Mouse (Mus musculus) lung, postnatal 0 days (tissue): ENCODE measurements around the gene Emc10. TPM values are rescaled to one million over a fixed set of nuclear protein-coding genes. Genes with fewer than 3 reads are reported as not detected.

Experiments used
- ATAC-seq: fragments of 200-750 bp; cut with Nextera tagmentation; 2 replicates; pipeline ENCODE4 v1.8.0; 2017; ENCODE audit warnings: moderate library complexity
- DNase-seq: peaks from one replicate; pipeline ENCODE4 v3.0.0-alpha.2; 2016; ENCODE audit warnings: low spot score
- H3K27ac ChIP-seq: fragments of 300-500 bp; sonication (generic); 2 replicates; pipeline ENCODE4 v1.5.1; 2014; ENCODE audit warnings: antibody characterized with exemption, mild to moderate bottlenecking, low read length, mixed read lengths
- H3K27me3 ChIP-seq: fragments of 300-500 bp; sonication (generic); replicated peaks from 2 replicates; pipeline ENCODE4 v1.6.1; 2014; ENCODE audit warnings: low read length, mixed read lengths; ENCODE audit not compliant: insufficient read depth
- H3K36me3 ChIP-seq: fragments of 300-500 bp; sonication (generic); 2 replicates; pipeline ENCODE4 v1.6.1; 2014; ENCODE audit warnings: low read length, mixed read lengths; ENCODE audit not compliant: insufficient read depth
- H3K4me1 ChIP-seq: fragments of 300-500 bp; sonication (generic); 2 replicates; pipeline ENCODE4 v1.6.1; 2014; ENCODE audit warnings: antibody characterized with exemption, low read depth, low read length, mixed read lengths; ENCODE audit not compliant: insufficient read depth
- H3K4me2 ChIP-seq: fragments of 300-500 bp; sonication (generic); replicated peaks from 2 replicates; pipeline ENCODE4 v1.6.1; 2014; ENCODE audit warnings: low read depth, mild to moderate bottlenecking, low read length, moderate library complexity, mixed read lengths
- H3K4me3 ChIP-seq: fragments of 300-500 bp; sonication (generic); 2 replicates; pipeline ENCODE4 v1.5.1; 2014; ENCODE audit warnings: low read depth, low read length
- H3K9ac ChIP-seq: fragments of 300-500 bp; sonication (generic); replicated peaks from 2 replicates; pipeline ENCODE4 v1.6.1; 2014; ENCODE audit warnings: low read depth, mild to moderate bottlenecking
- H3K9me3 ChIP-seq: fragments of 300-500 bp; sonication (generic); 2 replicates; pipeline ENCODE4 v1.6.1; 2016; ENCODE audit warnings: low read length, mixed read lengths
- CTCF ChIP-seq: IDR thresholded peaks from 2 replicates; pipeline ENCODE4 v1.5.1; 2016; ENCODE audit warnings: antibody characterized with exemption, mild to moderate bottlenecking
- EP300 ChIP-seq: IDR thresholded peaks from 2 replicates; pipeline ENCODE4 v1.6.1; 2016; ENCODE audit warnings: antibody characterized with exemption, mild to moderate bottlenecking, control low read depth
- WGBS: fragments of 180-500 bp; shearing (Covaris S2); extraction: QIAGEN DNeasy Blood & Tissue Kit; methylation state at CpG from one replicate; pipeline ENCODE4 v1.1.7; 2014; 5-methylcytosine and 5-hydroxymethylcytosine counted together
- polyA plus RNA-seq: library from polyadenylated mRNA; unstranded; fragments of >200 nt; fragmentation: Nextera tagmentation; extraction: Ambion mirVana; gene quantifications from 2 replicates; pipeline ENCODE4 v1.2.1, GENCODE M21; 2015

Emc10 gene
- polyA plus RNA-seq, 1 experiment from 2014 or later: 69.2 TPM

- Histone ChIP-seq H3K4me1 (no peaks in the 10 kb centered on the region), H3K9me3 (no peaks in the 10 kb centered on the region), H3K27me3 (no peaks in the 10 kb centered on the region), H3K36me3 (no peaks in the 10 kb centered on the region), H3K4me2 (no peak within 1 kb of the TSS), H3K27ac (no peak within 1 kb of the TSS), H3K4me3 (no peak within 1 kb of the TSS), H3K9ac (no peak within 1 kb of the TSS)
- WGBS: 82% methylated on average over 4 of the region's 4 CpGs
- DNase-seq (no peak), ATAC-seq (no peak)
- no peak for TF ChIP-seq EP300
- TF ChIP-seq CTCF: no peak
Observed at GRCm38 (mm10) chr7:44531946-44532732, 35.8 kb upstream of the Emc10 start, which contains the start of gene Spib. TSS of gene Spib (minus strand) at chr7:44532071.

GRCm38 (mm10) chr7:44531207-44531606 is 34.9 kb upstream of the Emc10 start:
- no peaks in the 10 kb centered on the region for H3K9me3 ChIP-seq
- H3K4me2 ChIP-seq: no peak overlapping the region
- H3K27me3 ChIP-seq: no peaks in the 10 kb centered on the region
- DNase-seq (no peak), ATAC-seq (no peak)
- no peak for TF ChIP-seq CTCF
- no peak for TF ChIP-seq EP300
- no peak overlapping the region for H3K4me3 ChIP-seq
- H3K36me3 ChIP-seq: no peaks in the 10 kb centered on the region
- 26% methylated on average over 5 of the region's 5 CpGs for WGBS
- no peak overlapping the region for H3K27ac ChIP-seq
- H3K4me1 ChIP-seq: no peaks in the 10 kb centered on the region
- no peak overlapping the region for H3K9ac ChIP-seq

DNA sequence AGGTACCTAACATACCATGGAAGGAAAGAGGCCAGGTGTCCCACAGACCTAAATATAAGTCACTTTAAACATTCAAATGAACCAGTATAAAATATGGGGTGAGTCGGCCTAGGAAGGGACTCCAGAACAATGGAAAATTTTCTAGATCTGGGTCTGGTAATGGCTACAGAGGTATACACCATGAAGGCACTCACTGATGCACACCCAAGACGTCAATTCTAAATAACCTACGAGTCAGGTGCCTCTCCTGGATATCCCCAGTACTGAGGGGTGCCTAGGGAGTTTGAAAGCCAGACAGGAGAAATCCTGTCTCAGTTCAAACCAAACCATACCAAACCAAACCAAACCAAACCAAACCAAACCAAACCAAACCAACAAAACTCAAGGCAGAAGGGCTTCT is 34.2 kb upstream of the Emc10 start:
- 75% methylated on average over 3 of the region's 3 CpGs for WGBS

DNA sequence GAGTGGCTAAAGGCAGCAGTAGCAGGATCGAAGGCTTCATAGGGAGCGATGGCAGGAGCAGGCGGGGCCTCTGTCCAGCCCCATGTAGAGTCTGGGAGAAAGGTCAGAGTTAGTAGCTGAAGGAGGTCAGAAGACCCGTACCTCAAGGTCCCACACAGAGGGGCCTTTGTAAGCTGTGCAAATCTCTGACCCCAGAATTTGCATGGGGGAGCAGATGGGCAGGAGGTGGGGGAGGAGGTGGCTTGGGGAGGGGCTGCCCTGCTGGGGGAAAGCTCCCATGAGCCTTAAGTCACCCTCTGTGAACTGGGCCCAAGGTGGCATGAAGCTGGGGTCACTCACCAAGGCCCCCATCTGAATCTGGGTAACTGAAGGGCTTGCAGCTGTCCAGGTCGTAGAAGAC is 33.2 kb upstream of the Emc10 start:
- no peak overlapping the region for H3K4me3 ChIP-seq
- H3K9ac ChIP-seq: no peak overlapping the region
- H3K27me3 ChIP-seq: 0 out of 2 replicates have a peak, but pooled peaks cover 3% of the 10 kb centered on the region
- no peak for DNase-seq
- no peak for TF ChIP-seq EP300
- TF ChIP-seq CTCF: no peak
- WGBS: 64% methylated on average over 5 of the region's 5 CpGs
- ATAC-seq: no peak
- no peak overlapping the region for H3K27ac ChIP-seq
- no peaks in the 10 kb centered on the region for H3K36me3 ChIP-seq
- H3K9me3 ChIP-seq: no peaks in the 10 kb centered on the region
- H3K4me2 ChIP-seq: no peak overlapping the region
- no peaks in the 10 kb centered on the region for H3K4me1 ChIP-seq

More for the DNA sequence above, 34.2 kb upstream of the Emc10 start:
- Histone ChIP-seq H3K27me3 (no peaks in the 10 kb centered on the region), H3K36me3 (no peaks in the 10 kb centered on the region), H3K27ac (no peak overlapping the region), H3K4me1 (no peaks in the 10 kb centered on the region), H3K4me3 (no peak overlapping the region), H3K9me3 (no peaks in the 10 kb centered on the region), H3K9ac (no peak overlapping the region), H3K4me2 (no peak overlapping the region)
- no peak for TF ChIP-seq EP300
- TF ChIP-seq CTCF: no peak
- ATAC-seq (no peak), DNase-seq (no peak)

DNA sequence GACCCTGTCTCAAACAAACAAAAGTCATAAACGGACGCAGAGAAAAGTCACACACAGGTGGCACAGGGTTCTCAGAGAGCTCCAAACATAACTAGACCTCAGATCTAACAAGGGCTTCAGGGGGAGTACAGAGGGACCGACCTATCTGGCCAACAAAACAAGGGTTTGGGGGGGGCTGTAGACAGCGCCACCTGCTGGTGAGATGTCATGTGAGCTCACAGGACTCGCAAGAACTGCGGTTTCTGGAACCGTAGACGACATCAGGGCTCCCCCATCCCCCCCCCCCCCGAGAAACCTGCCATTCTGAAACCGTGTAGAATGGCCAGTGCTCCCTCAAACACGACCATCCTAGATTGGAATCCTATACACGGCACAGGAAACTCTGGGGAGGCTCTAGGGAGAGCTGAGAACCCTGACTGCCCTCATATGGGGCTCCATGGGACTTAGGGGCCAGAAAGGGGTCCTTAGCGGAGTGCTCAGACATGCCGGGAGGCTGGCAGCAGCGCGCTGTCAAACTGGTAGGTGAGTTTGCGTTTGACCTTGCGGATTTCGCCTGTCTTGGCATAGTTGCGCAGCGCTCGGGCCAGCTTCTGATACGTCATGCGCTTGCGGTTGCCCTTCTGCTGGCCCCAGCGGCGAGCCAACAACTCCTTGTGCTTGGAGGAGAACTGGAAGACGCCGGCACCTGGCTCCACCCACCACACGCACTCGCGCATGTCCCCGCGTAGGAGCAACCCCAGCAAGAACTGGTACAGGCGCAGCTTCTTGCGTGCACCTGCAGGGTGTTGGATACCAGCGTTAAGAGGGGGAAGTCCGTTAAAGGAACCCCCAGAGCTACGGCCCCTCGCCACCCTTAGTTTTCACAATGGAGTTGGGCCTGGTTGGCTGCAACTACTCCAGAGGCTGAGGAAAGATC is 31.4 kb upstream of the Emc10 start:
- Histone ChIP-seq H3K9me3 (no peaks in the 10 kb centered on the region), H3K27ac (peak overlapping the region; percentile 81), H3K27me3 (0 out of 2 replicates have a peak, but pooled peaks cover 4% of the 10 kb centered on the region), H3K4me1 (no peaks in the 10 kb centered on the region), H3K4me2 (peak overlapping the region; percentile 66), H3K9ac (0 out of 2 replicates have a peak overlapping the region, but pooled peaks have one; percentile 26), H3K36me3 (no peaks in the 10 kb centered on the region), H3K4me3 (peak overlapping the region; percentile 31)
- TF ChIP-seq EP300: no peak
- peak; percentile 86 for TF ChIP-seq CTCF
- peak; percentile 79 for ATAC-seq
- WGBS: 5% methylated on average over 40 of the region's 40 CpGs
- peak; percentile 90 for DNase-seq

DNA sequence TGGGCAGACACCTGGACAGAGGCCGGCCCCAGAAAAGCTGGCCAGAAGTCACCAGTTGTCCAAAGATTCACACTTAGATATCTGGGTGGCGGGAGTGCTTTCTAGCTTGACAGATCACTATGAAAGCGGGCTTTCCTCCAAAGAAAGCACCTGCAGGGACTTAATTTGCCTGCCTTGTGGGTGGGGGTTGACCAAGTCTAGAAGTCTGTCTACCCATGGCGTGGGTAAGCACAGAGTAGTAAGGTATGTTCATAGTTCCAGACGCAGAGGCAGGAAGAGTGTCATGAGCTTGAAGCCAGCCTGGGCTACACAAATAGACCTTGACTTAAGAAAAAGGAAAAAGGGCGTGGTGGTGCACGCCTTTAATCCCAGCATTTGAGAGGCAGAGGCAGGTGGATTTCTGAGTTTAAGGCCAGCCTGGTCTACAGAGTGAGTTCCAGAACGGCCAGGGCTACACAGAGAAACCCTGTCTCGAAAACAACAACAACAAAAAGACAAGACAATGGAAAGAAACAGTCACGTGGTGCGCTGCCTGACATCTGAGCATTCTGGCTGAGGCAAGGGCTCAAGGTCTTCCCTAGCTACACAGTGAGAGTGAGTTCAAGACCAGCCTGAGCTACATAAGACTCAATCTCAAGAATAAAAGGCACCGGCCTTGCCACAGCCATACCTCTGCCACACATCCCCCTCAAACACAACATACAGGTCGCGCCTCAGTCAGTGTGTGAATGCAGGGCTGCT is 30.3 kb upstream of the Emc10 start:
- no peak overlapping the region for H3K27ac ChIP-seq
- H3K27me3 ChIP-seq: 0 out of 2 replicates have a peak, but pooled peaks cover 10% of the 10 kb centered on the region
- 0 out of 2 replicates have a peak, but pooled peaks cover under 1% of the 10 kb centered on the region for H3K4me1 ChIP-seq
- WGBS: 78% methylated on average over 14 of the region's 14 CpGs
- no peaks in the 10 kb centered on the region for H3K9me3 ChIP-seq
- no peak for ATAC-seq
- H3K36me3 ChIP-seq: no peaks in the 10 kb centered on the region
- no peak for DNase-seq
- H3K4me2 ChIP-seq: no peak overlapping the region
- H3K4me3 ChIP-seq: no peak overlapping the region
- no peak for TF ChIP-seq EP300
- no peak for TF ChIP-seq CTCF
- no peak overlapping the region for H3K9ac ChIP-seq
